Mouse (Mus musculus) heart, postnatal 14 days (tissue): ENCODE results near the gene Nudt14. TPM values are rescaled to one million over a fixed set of nuclear protein-coding genes. Genes with fewer than 3 reads are reported as not detected.

Experiments
- DNase-seq, 2 experiments: peaks; one replicate each; pipeline ENCODE4 v3.0.0; 2021 to 2022
- intact Hi-C: fragments of 180-260 bp; cut with DNase I; formaldehyde crosslinking; loops from one replicate; pipeline ENCODE4 v1.15.1; 2025
- microRNA-seq, 2 experiments: library from miRNA; unstranded; fragments of <30 nt; microRNA quantifications; one replicate each; pipeline ENCODE4 v1.2.0; 2021 to 2022
- total RNA-seq, 2 experiments: library from RNA; stranded (reverse); gene quantifications; 2 replicates each; pipeline ENCODE4 v1.2.3; 2021

The Nudt14 gene
- total RNA-seq, 2 experiments from 2014 or later = 8.3 to 8.6 TPM

GRCm38 (mm10) chr12:112917486-112917885, 24.4 kb downstream of the Nudt14 start:
- DNase-seq = peak; percentile 34 to 43
- intact Hi-C loops = no loop called here

GRCm38 (mm10) chr12:112916698-112917400, 25.1 kb downstream of the Nudt14 start:
- intact Hi-C loops = no loop called here

GRCm38 (mm10) chr12:112915587-112915986, 26.3 kb downstream of the Nudt14 start:
- intact Hi-C loops = no loop called here
- no peak for DNase-seq

More at GRCm38 (mm10) chr12:112916698-112917400, 25.1 kb downstream of the Nudt14 start:
- DNase-seq = peak; percentile 64 to 75

- DNase-seq = peak; percentile 40 to 54
- intact Hi-C loops = no loop called here
Observed at GRCm38 (mm10) chr12:112914527-112914926, 27.4 kb downstream of the Nudt14 start.

GRCm38 (mm10) chr12:112912951-112913745, 28.8 kb downstream of the Nudt14 start:
- no peak for DNase-seq
- intact Hi-C loops = no loop called here

GRCm38 (mm10) chr12:112911701-112912100, 30.2 kb downstream of the Nudt14 start:
- no peak for DNase-seq
- intact Hi-C loops = no loop called here

- intact Hi-C loops = no loop called here
- no peak for DNase-seq
Observed at GRCm38 (mm10) chr12:112908991-112909390, 32.9 kb downstream of the Nudt14 start.

GRCm38 (mm10) chr12:112905001-112905400, 36.9 kb downstream of the Nudt14 start:
- no peak for DNase-seq
- intact Hi-C loops = no loop called here

- intact Hi-C loops = no loop called here
- no peak for DNase-seq
Observed at GRCm38 (mm10) chr12:112903941-112904340, 38.0 kb downstream of the Nudt14 start.

- intact Hi-C loops = no loop called here
- no peak for DNase-seq
Observed at GRCm38 (mm10) chr12:112900641-112901040, 41.3 kb downstream of the Nudt14 start.

- intact Hi-C loops = no loop called here
- DNase-seq = no peak
Observed at GRCm38 (mm10) chr12:112898960-112899359, 43.0 kb downstream of the Nudt14 start.

- no peak for DNase-seq
- intact Hi-C loops = no loop called here
Observed at GRCm38 (mm10) chr12:112898351-112898750, 43.6 kb downstream of the Nudt14 start.

- DNase-seq = peak; percentile 51 to 66
- intact Hi-C loops = no loop called here
Observed at GRCm38 (mm10) chr12:112897522-112898212, 44.3 kb downstream of the Nudt14 start.

- no peak for DNase-seq
- intact Hi-C loops = no loop called here
Observed at GRCm38 (mm10) chr12:112894969-112895368, 47.0 kb downstream of the Nudt14 start.

- DNase-seq = no peak
- intact Hi-C loops = no loop called here
Observed at GRCm38 (mm10) chr12:112894303-112894884, 47.5 kb downstream of the Nudt14 start.

GRCm38 (mm10) chr12:112885465-112885864, 56.5 kb downstream of the Nudt14 start:
- no peak for DNase-seq
- intact Hi-C loops = no loop called here

Small RNA genes within 50 kb of the gene (microRNA-seq; reads per million reads assigned to microRNA genes)
- gene Mir6941 = 0.54 to 1.1 reads per million in 2 experiments

Other genes with a start within 250 kb of the Nudt14 start
- gene Cep170b, start 221.7 kb downstream of the Nudt14 start, total RNA-seq = 1 to 10 TPM; 8.6 to 9.9 TPM
- 1 to 10 TPM; 6.3 to 8.0 TPM for gene Pld4, start 181.5 kb downstream of the Nudt14 start, total RNA-seq
- 10 to 100 TPM; 14.5 to 19.5 TPM for gene Ahnak2, start 139.5 kb downstream of the Nudt14 start, total RNA-seq
- 1 to 10 TPM; 1.9 to 2.2 TPM for gene Clba1, start 133.2 kb downstream of the Nudt14 start, total RNA-seq
- gene Cdca4, start 112.7 kb downstream of the Nudt14 start, total RNA-seq = 10 to 100 TPM in 1 of 2 experiments, 1 to 10 TPM in 1; 7.8 to 12.1 TPM
- gene Gpr132, start 73.9 kb downstream of the Nudt14 start, total RNA-seq = 1 to 10 TPM in 1 of 2 experiments, under 1 TPM in 1; 0.22 to 2.0 TPM
- 10 to 100 TPM; 32.1 to 32.4 TPM for gene Jag2, start 12.3 kb downstream of the Nudt14 start, total RNA-seq
- gene Btbd6, start 34.4 kb upstream of the Nudt14 start, total RNA-seq = 10 to 100 TPM; 16.8 TPM
- 10 to 100 TPM; 28.3 to 28.8 TPM for gene Brf1, start 58.6 kb upstream of the Nudt14 start, total RNA-seq
- gene Pacs2, start 72.4 kb upstream of the Nudt14 start, total RNA-seq = 10 to 100 TPM; 29.0 to 32.1 TPM
- under 1 TPM in 1 of 2 experiments, not detected in 1; 0.27 TPM for gene Tex22, start 132.4 kb upstream of the Nudt14 start, total RNA-seq
- 10 to 100 TPM; 45.1 to 46.8 TPM for gene Mta1, start 156.2 kb upstream of the Nudt14 start, total RNA-seq
- 1,000 to 10,000 TPM; 1,350 to 1,351 TPM for gene Crip2, start 198.1 kb upstream of the Nudt14 start, total RNA-seq
- gene Crip1, start 204.2 kb upstream of the Nudt14 start, total RNA-seq = 100 to 1,000 TPM; 198 to 224 TPM
- 1 to 10 TPM; 1.1 to 2.1 TPM for gene Tedc1, start 214.3 kb upstream of the Nudt14 start, total RNA-seq
- under 1 TPM; 0.29 to 0.59 TPM for gene Tmem121, start 243.8 kb upstream of the Nudt14 start, total RNA-seq